Mouse (Mus musculus) G1E (cell line): ENCODE results near the gene 1700001O22Rik.

Experiments
- CTCF ChIP-seq: IDR thresholded peaks from 2 replicates; pipeline ENCODE4 v1.5.1; 2012; ENCODE audit warnings: low read depth, low read length, inconsistent platforms, mixed read lengths
- GATA1 ChIP-seq: IDR thresholded peaks from 2 replicates; pipeline ENCODE4 v1.6.1; 2012; ENCODE audit warnings: borderline replicate concordance, low read length, inconsistent platforms, mixed read lengths
- GATA2 ChIP-seq: IDR thresholded peaks from 2 replicates; pipeline ENCODE4 v1.6.1; 2012; ENCODE audit warnings: low read depth, low read length, inconsistent platforms, borderline replicate concordance
- POLR2AphosphoS5 ChIP-seq: IDR thresholded peaks from 2 replicates; pipeline ENCODE4 v1.6.1; 2012; ENCODE audit warnings: low read depth, low read length, inconsistent platforms; ENCODE audit not compliant: insufficient replicate concordance

DNA sequence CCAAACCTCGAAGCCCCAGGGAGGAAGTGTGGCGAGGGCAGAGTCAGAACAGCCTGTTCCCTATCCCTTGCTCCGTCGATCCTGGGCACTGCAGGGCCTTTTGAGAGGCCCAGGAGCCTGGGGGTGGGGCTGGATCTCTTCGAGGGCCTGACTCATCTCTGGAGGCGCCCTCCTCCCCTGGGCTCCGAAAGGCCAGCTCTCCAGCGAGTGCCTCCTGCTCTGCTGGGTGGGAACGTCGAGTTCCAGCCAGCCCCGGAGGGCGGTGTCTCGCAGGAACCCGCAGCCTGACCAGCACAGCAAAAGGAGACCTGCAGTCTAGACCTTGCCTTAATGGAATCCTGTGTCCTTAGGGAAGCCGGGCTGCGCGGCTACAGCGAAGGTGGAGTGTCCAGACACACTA is 50.2 kb downstream of the 1700001O22Rik start:
- TF ChIP-seq CTCF, result no peak
- TF ChIP-seq POLR2AphosphoS5, result no peak
- no peak for TF ChIP-seq GATA2
- no peak for TF ChIP-seq GATA1
